Mouse (Mus musculus) neural tube, embryonic 15.5 days (tissue): ENCODE measurements around the gene 1700123O20Rik. TPM values are rescaled to one million over a fixed set of nuclear protein-coding genes. Genes with fewer than 3 reads are reported as not detected.
A peak's percentile ranks its signal among the peaks of the same experiment; 100 is the strongest.

Experiments used
- ATAC-seq: fragments of 200-750 bp; cut with Nextera tagmentation; 2 replicates; pipeline ENCODE4 v1.8.0; 2017; ENCODE audit warnings: mild to moderate bottlenecking, moderate TSS enrichment, moderate library complexity; ENCODE audit not compliant: low FRiP score
- H3K27ac ChIP-seq: fragments of 300-500 bp; sonication (generic); replicated peaks from 2 replicates; pipeline ENCODE4 v1.5.1; 2015; ENCODE audit warnings: mild to moderate bottlenecking, inconsistent platforms
- H3K27me3 ChIP-seq: fragments of 300-500 bp; sonication (generic); replicated peaks from 2 replicates; pipeline ENCODE4 v1.6.1; 2015; ENCODE audit warnings: inconsistent platforms
- H3K36me3 ChIP-seq: fragments of 300-500 bp; sonication (generic); 2 replicates; pipeline ENCODE4 v1.6.1; 2015; ENCODE audit warnings: inconsistent platforms
- H3K4me1 ChIP-seq: fragments of 300-500 bp; sonication (generic); 2 replicates; pipeline ENCODE4 v1.6.1; 2015; ENCODE audit warnings: inconsistent platforms
- H3K4me2 ChIP-seq: fragments of 300-500 bp; sonication (generic); 2 replicates; pipeline ENCODE4 v1.6.1; 2015; ENCODE audit warnings: inconsistent platforms, mild to moderate bottlenecking, moderate library complexity
- H3K4me3 ChIP-seq: fragments of 300-500 bp; sonication (generic); replicated peaks from 2 replicates; pipeline ENCODE4 v1.5.1; 2015; ENCODE audit warnings: mild to moderate bottlenecking, inconsistent platforms
- H3K9ac ChIP-seq: fragments of 300-500 bp; sonication (generic); replicated peaks from 2 replicates; pipeline ENCODE4 v1.6.1; 2015; ENCODE audit warnings: mild to moderate bottlenecking, inconsistent platforms
- H3K9me3 ChIP-seq: fragments of 300-500 bp; sonication (generic); replicated peaks from 2 replicates; pipeline ENCODE4 v1.6.1; 2016; ENCODE audit warnings: inconsistent platforms
- WGBS: fragments of 180-500 bp; shearing (Covaris S2); methylation state at CpG from one replicate; pipeline ENCODE4 v1.1.7; 2015; ENCODE audit warnings: mixed read lengths; 5-methylcytosine and 5-hydroxymethylcytosine counted together
- microRNA-seq: library from miRNA; unstranded; fragments of <30 nt; microRNA quantifications from one replicate; pipeline ENCODE4, GENCODE M21; 2017
- polyA plus RNA-seq: library from polyadenylated mRNA; unstranded; fragments of >200 nt; fragmentation: Nextera tagmentation; extraction: Ambion mirVana; gene quantifications from 2 replicates; pipeline ENCODE4 v1.2.1, GENCODE M21; 2015

1700123O20Rik gene
- polyA plus RNA-seq, 1 experiment from 2014 or later: 72.3 TPM

- Histone ChIP-seq H3K4me3 (no peak overlapping the region), H3K27ac (no peak overlapping the region), H3K4me2 (no peak overlapping the region), H3K4me1 (no peaks in the 10 kb centered on the region), H3K36me3 (no peaks in the 10 kb centered on the region), H3K27me3 (no peaks in the 10 kb centered on the region), H3K9me3 (no peaks in the 10 kb centered on the region), H3K9ac (no peak overlapping the region)
- no peak; the same call in 1 of the 2 replicates for ATAC-seq
- 77% methylated on average over 13 of the region's 13 CpGs for WGBS
These were observed 43.0 kb downstream of the 1700123O20Rik start for GRCm38 (mm10) chr14:54728823-54729653.

- WGBS: 92% methylated on average over 6 of the region's 6 CpGs
- H3K9ac ChIP-seq: no peak overlapping the region
- H3K4me1 ChIP-seq: no peaks in the 10 kb centered on the region
- no peak overlapping the region for H3K4me3 ChIP-seq
- ATAC-seq: no peak
- no peak overlapping the region for H3K4me2 ChIP-seq
- H3K27me3 ChIP-seq: no peaks in the 10 kb centered on the region
- no peak overlapping the region for H3K27ac ChIP-seq
- no peaks in the 10 kb centered on the region for H3K36me3 ChIP-seq
- H3K9me3 ChIP-seq: no peaks in the 10 kb centered on the region
These were observed 44.3 kb downstream of the 1700123O20Rik start for GRCm38 (mm10) chr14:54730305-54730704.

- H3K9me3 ChIP-seq: no peaks in the 10 kb centered on the region
- no peak overlapping the region for H3K9ac ChIP-seq
- WGBS: 94% methylated on average over 8 of the region's 8 CpGs
- no peaks in the 10 kb centered on the region for H3K27me3 ChIP-seq
- H3K4me1 ChIP-seq: peaks cover 5% of the 10 kb centered on the region; the same call in 1 of the 2 replicates
- no peak overlapping the region for H3K4me2 ChIP-seq
- H3K36me3 ChIP-seq: no peaks in the 10 kb centered on the region
- no peak for ATAC-seq
- H3K4me3 ChIP-seq: no peak overlapping the region
- H3K27ac ChIP-seq: no peak overlapping the region
These were observed 46.2 kb downstream of the 1700123O20Rik start for GRCm38 (mm10) chr14:54732206-54732605.

- Histone ChIP-seq H3K4me1 (peaks cover 5% of the 10 kb centered on the region; the same call in 1 of the 2 replicates), H3K4me2 (no peak overlapping the region), H3K36me3 (no peaks in the 10 kb centered on the region), H3K9ac (no peak overlapping the region), H3K4me3 (no peak overlapping the region), H3K27ac (no peak overlapping the region), H3K9me3 (no peaks in the 10 kb centered on the region), H3K27me3 (no peaks in the 10 kb centered on the region)
- 76% methylated on average over 4 of the region's 4 CpGs for WGBS
- no peak for ATAC-seq
These were observed 48.0 kb downstream of the 1700123O20Rik start for GRCm38 (mm10) chr14:54734004-54734403.

- no peak overlapping the region for H3K27ac ChIP-seq
- no peaks in the 10 kb centered on the region for H3K36me3 ChIP-seq
- H3K27me3 ChIP-seq: no peaks in the 10 kb centered on the region
- H3K4me2 ChIP-seq: no peak overlapping the region
- H3K4me1 ChIP-seq: peaks cover 5% of the 10 kb centered on the region; the same call in 1 of the 2 replicates
- no peak overlapping the region for H3K4me3 ChIP-seq
- no peaks in the 10 kb centered on the region for H3K9me3 ChIP-seq
- H3K9ac ChIP-seq: no peak overlapping the region
- 81% methylated on average over 4 of the region's 4 CpGs for WGBS
- ATAC-seq: no peak
These were observed 49.2 kb downstream of the 1700123O20Rik start for GRCm38 (mm10) chr14:54735221-54735620.

- Histone ChIP-seq H3K9ac (no peak overlapping the region), H3K4me2 (no peak overlapping the region), H3K27me3 (no peaks in the 10 kb centered on the region), H3K36me3 (no peaks in the 10 kb centered on the region), H3K27ac (peak overlapping the region; percentile 63), H3K9me3 (no peaks in the 10 kb centered on the region), H3K4me3 (no peak overlapping the region), H3K4me1 (peaks cover 5% of the 10 kb centered on the region; the same call in 1 of the 2 replicates)
- WGBS: 65% methylated on average over 14 of the region's 14 CpGs
- ATAC-seq: peak; percentile 69; the same call in 1 of the 2 replicates
These were observed 50.8 kb downstream of the 1700123O20Rik start for GRCm38 (mm10) chr14:54736555-54737552.

GRCm38 (mm10) chr14:54737634-54738033, 51.6 kb downstream of the 1700123O20Rik start:
- Histone ChIP-seq H3K27me3 (no peaks in the 10 kb centered on the region), H3K9me3 (no peaks in the 10 kb centered on the region), H3K4me2 (no peak overlapping the region), H3K27ac (0 out of 2 replicates have a peak overlapping the region, but pooled peaks have one; percentile 63), H3K9ac (no peak overlapping the region), H3K4me3 (no peak overlapping the region), H3K36me3 (no peaks in the 10 kb centered on the region), H3K4me1 (peaks cover 5% of the 10 kb centered on the region; the same call in 1 of the 2 replicates)
- WGBS: 74% methylated on average over 10 of the region's 10 CpGs
- no peak for ATAC-seq

Small RNAs within 50 kb of the gene (microRNA-seq; reads per million reads assigned to microRNA genes)
- not detected for gene Mir6948

Other genes starting within 250 kb of the 1700123O20Rik start
- gene Lrp10, start 222.1 kb upstream of the 1700123O20Rik start, polyA plus RNA-seq: 31.8 and 33.7 TPM in 2 replicates
- gene Rem2, start 210.1 kb upstream of the 1700123O20Rik start, polyA plus RNA-seq: 32.3 and 44.0 TPM in 2 replicates
- 92.3 and 93.9 TPM in 2 replicates for gene Prmt5, start 168.7 kb upstream of the 1700123O20Rik start, polyA plus RNA-seq
- gene Haus4, start 131.6 kb upstream of the 1700123O20Rik start, polyA plus RNA-seq: 20.5 and 34.8 TPM in 2 replicates
- gene Ajuba, start 108.7 kb upstream of the 1700123O20Rik start, polyA plus RNA-seq: 6.1 and 12.9 TPM in 2 replicates
- gene 4931414P19Rik, start 80.2 kb upstream of the 1700123O20Rik start, polyA plus RNA-seq: 4.4 and 6.5 TPM in 2 replicates
- 446 and 448 TPM in 2 replicates for gene Psmb5, start 68.2 kb upstream of the 1700123O20Rik start, polyA plus RNA-seq
- 0.04 and 27.8 TPM in 2 replicates for gene Psmb11, start 64.8 kb upstream of the 1700123O20Rik start, polyA plus RNA-seq
- not detected in 2 replicates for gene Gm17606, start 45.3 kb upstream of the 1700123O20Rik start, polyA plus RNA-seq
- 13.2 and 14.0 TPM in 2 replicates for gene Cdh24, start 44.9 kb upstream of the 1700123O20Rik start, polyA plus RNA-seq
- 113 and 115 TPM in 2 replicates for gene Acin1, start 715 bp downstream of the 1700123O20Rik start, polyA plus RNA-seq
- gene Gm29776, start 12.6 kb downstream of the 1700123O20Rik start, polyA plus RNA-seq: 0.18 and 0.19 TPM in 2 replicates
- gene Cebpe, start 26.0 kb downstream of the 1700123O20Rik start, polyA plus RNA-seq: 0.12 and 0.29 TPM in 2 replicates
- 6.1 and 8.1 TPM in 2 replicates for gene Slc7a8, start 95.7 kb downstream of the 1700123O20Rik start, polyA plus RNA-seq
- 0.19 TPM in 1 of 2 replicates, not detected in the other for gene Rnf212b, start 127.9 kb downstream of the 1700123O20Rik start, polyA plus RNA-seq
- 10.6 and 14.5 TPM in 2 replicates for gene Homez, start 184.7 kb downstream of the 1700123O20Rik start, polyA plus RNA-seq
- gene Ppp1r3e, start 191.3 kb downstream of the 1700123O20Rik start, polyA plus RNA-seq: 4.0 and 4.1 TPM in 2 replicates
- 3.4 and 4.0 TPM in 2 replicates for gene Bcl2l2, start 197.2 kb downstream of the 1700123O20Rik start, polyA plus RNA-seq
- not detected in 2 replicates for gene Gm20521, start 197.2 kb downstream of the 1700123O20Rik start, polyA plus RNA-seq
- 148 and 158 TPM in 2 replicates for gene Pabpn1, start 206.3 kb downstream of the 1700123O20Rik start, polyA plus RNA-seq
- gene Slc22a17, start 226.9 kb downstream of the 1700123O20Rik start, polyA plus RNA-seq: 228 and 297 TPM in 2 replicates
- 11.9 and 16.4 TPM in 2 replicates for gene Efs, start 239.9 kb downstream of the 1700123O20Rik start, polyA plus RNA-seq
- 0.51 and 0.63 TPM in 2 replicates for gene Il25, start 246.5 kb downstream of the 1700123O20Rik start, polyA plus RNA-seq